ENCODE assay signal across 9 mouse cellular contexts in the genomic region with DNA sequence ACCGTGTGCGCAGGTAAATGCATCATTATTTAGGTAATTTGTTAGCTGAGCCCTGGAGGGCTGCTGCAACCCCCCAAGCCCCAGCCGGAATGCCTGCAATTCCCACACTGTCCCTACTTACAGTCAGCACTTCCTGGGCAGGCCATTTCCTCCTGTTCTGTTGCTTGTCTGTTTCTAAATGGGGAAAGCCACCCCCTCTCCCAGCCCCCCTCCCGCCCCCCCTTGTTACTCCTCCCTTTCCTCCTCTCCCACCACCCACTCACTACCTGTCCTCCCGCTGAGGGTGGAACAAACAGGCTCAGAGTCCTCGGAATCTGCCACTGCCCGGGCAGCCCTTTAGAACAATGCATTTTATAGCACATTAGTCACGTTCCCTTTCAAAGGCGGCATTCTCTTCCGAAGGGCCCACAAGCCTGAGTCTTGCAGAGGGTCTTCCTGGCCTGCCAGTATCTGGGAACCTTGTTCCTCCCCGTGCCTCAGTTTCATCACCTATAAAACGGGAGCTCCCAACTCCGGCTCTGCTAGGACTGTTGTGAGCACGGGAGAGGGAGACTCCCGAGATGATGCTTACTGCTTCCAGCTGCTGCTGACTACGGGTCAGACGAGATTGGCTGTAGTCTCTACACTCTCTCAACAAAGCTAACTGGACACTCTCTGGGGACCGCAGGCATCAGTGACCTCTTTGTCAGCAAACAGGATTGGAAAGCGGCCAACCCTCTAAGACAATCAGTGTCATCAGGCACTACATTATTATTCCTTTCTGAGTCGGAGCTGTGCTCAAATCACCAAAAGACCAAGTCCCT. TPM values are rescaled to one million over a fixed set of nuclear protein-coding genes. Genes with fewer than 3 reads are reported as not detected.
DNase-seq lines count a peak whose midpoint lies in the region; ATAC-seq and TF ChIP-seq lines count a peak whose summit lies in the region.
"Had no signal": no experiment of that assay in that cellular context is flagged by ENCODE, and none has a peak within 500 bp of the region (broad histone marks: within the 10 kb centered on the region; RNA-seq: fewer than 3 reads in every experiment).

No protein-coding gene starts in this region.

- peak; percentile 45 for DNase-seq in brain, embryonic 14.5 days (ENCODE audit: low read depth)
- DNase-seq in liver, embryonic 13.5 days = no peak
- DNase-seq in retina, embryonic 14.5 days (ENCODE audit: low spot score) = peak; percentile 61
- no peak for DNase-seq in left cerebral cortex, adult 2 months (ENCODE audit: extremely low spot score in 1 of 2, low spot score in 2 of 2)
- DNase-seq in layer of hippocampus, adult 8-10 months (ENCODE audit: low spot score in 2 of 2) = no peak
- no peak for DNase-seq in adrenal gland, adult 8-10 months

- peak overlapping the region; percentile 40 for H3K9ac ChIP-seq in hindbrain, embryonic 13.5 days
- H3K9ac ChIP-seq in liver, embryonic 13.5 days = no peak overlapping the region

- peak; percentile 40 for ATAC-seq in hindbrain, embryonic 13.5 days (ENCODE audit: low FRiP score)
- peak; percentile 46 for ATAC-seq in liver, embryonic 13.5 days (ENCODE audit: low read depth)

- H3K27ac ChIP-seq in embryonic fibroblast, embryonic 13.5 days (ENCODE audit: insufficient read depth, low read length) = peak overlapping the region; percentile 36
- H3K27ac ChIP-seq in hindbrain, embryonic 13.5 days = peak overlapping the region; percentile 69
- no peak overlapping the region for H3K27ac ChIP-seq in liver, embryonic 13.5 days
- no peak overlapping the region for H3K27ac ChIP-seq in left cerebral cortex, adult 2 months

- peaks cover 56% of the 10 kb centered on the region for H3K27me3 ChIP-seq in hindbrain, embryonic 13.5 days
- H3K27me3 ChIP-seq in liver, embryonic 13.5 days = peaks cover 44% of the 10 kb centered on the region

- peak overlapping the region; percentile 38 for H3K4me2 ChIP-seq in hindbrain, embryonic 13.5 days
- 0 out of 2 replicates have a peak overlapping the region, but pooled peaks have one; percentile 14 for H3K4me2 ChIP-seq in liver, embryonic 13.5 days

- H3K9me3 ChIP-seq in hindbrain, embryonic 13.5 days = no peaks in the 10 kb centered on the region
- H3K9me3 ChIP-seq in liver, embryonic 13.5 days (replicated peaks) = no peaks in the 10 kb centered on the region

- H3K36me3 ChIP-seq in hindbrain, embryonic 13.5 days = no peaks in the 10 kb centered on the region
- H3K36me3 ChIP-seq in liver, embryonic 13.5 days = no peaks in the 10 kb centered on the region

- TF ChIP-seq POLR2A in brain, embryonic 14.5 days (IDR thresholded peaks at IDR 0.05; ENCODE audit: borderline replicate concordance, extremely low read depth, insufficient read depth, insufficient read length, poor library complexity, severe bottlenecking) = no peak
- TF ChIP-seq POLR2A in embryonic fibroblast, embryonic 13.5 days (IDR thresholded peaks at IDR 0.05; ENCODE audit: low read depth, low read length) = no peak

- intact Hi-C loops in left cerebral cortex, adult 2 months (cut with DNase I) = no loop called here

- H3K4me1 ChIP-seq in embryonic fibroblast, embryonic 13.5 days (ENCODE audit: control insufficient read depth, insufficient read depth, low read length) = peaks cover 26% of the 10 kb centered on the region
- H3K4me1 ChIP-seq in hindbrain, embryonic 13.5 days (replicated peaks) = peaks cover 75% of the 10 kb centered on the region
- peaks cover 52% of the 10 kb centered on the region for H3K4me1 ChIP-seq in liver, embryonic 13.5 days (replicated peaks)

- no peak overlapping the region for H3K4me3 ChIP-seq in embryonic fibroblast, embryonic 13.5 days (ENCODE audit: insufficient read depth, low read length)
- H3K4me3 ChIP-seq in hindbrain, embryonic 13.5 days = peak overlapping the region; percentile 3; the same call in 1 of the 2 replicates
- H3K4me3 ChIP-seq in liver, embryonic 13.5 days (replicated peaks) = no peak overlapping the region
- no peak overlapping the region for H3K4me3 ChIP-seq in left cerebral cortex, adult 2 months
- H3K4me3 ChIP-seq: megakaryocyte, embryonic 14.5 days had no signal

- no peak for TF ChIP-seq CTCF in brain, embryonic 14.5 days (IDR thresholded peaks at IDR 0.05; ENCODE audit: borderline replicate concordance, extremely low read depth, insufficient read depth, insufficient read length)
- TF ChIP-seq CTCF in embryonic fibroblast, embryonic 13.5 days (IDR thresholded peaks at IDR 0.05; ENCODE audit: borderline replicate concordance, insufficient read depth, low read length) = no peak
- TF ChIP-seq CTCF in left cerebral cortex, adult 2 months (IDR thresholded peaks at IDR 0.05) = no peak

- WGBS in hindbrain, embryonic 13.5 days = 2% methylated on average over 19 of the region's 20 CpGs
- 37% methylated on average over 19 of the region's 20 CpGs for WGBS in liver, embryonic 13.5 days (ENCODE audit: insufficient replicate concordance)

RNA-seq across cellular contexts. Expression of a gene that starts 10.8 kb away (rescaled TPM):
- polyA plus RNA-seq in brain, embryonic 14.5 days (2012; rRNA removed) = 10.0 and 15.0 TPM in 2 replicates
- polyA plus RNA-seq in embryonic fibroblast, embryonic 13.5 days (2011; ENCODE audit: insufficient read length, low read depth, missing spikeins) = 23.2 and 30.0 TPM in 2 replicates
- 7.0 and 7.2 TPM in 2 replicates for polyA plus RNA-seq in hindbrain, embryonic 13.5 days (2015; fragmentation: Nextera tagmentation; extraction: Ambion mirVana)
- polyA plus RNA-seq in liver, embryonic 13.5 days (2015; fragmentation: Nextera tagmentation; extraction: Ambion mirVana) = 59.4 and 73.6 TPM in 2 replicates
- total RNA-seq in left cerebral cortex, adult 2 months (2021) = 1 to 10 TPM; 4.4 to 6.7 TPM
- total RNA-seq in layer of hippocampus, adult 8-10 months (2022) = 1 to 10 TPM; 5.1 to 8.7 (median 5.4) TPM
- total RNA-seq in adrenal gland, adult 8-10 months (2022) = 10 to 100 TPM; 25.7 to 40.5 (median 29.8) TPM

Comparison
In these comparisons a context has a peak if more than half of its experiments do, and no peak if none do; other contexts are left out.
1. DNase-seq: peak in brain, embryonic 14.5 days (single experiment) and retina, embryonic 14.5 days (single experiment); none in liver, embryonic 13.5 days (single experiment), left cerebral cortex, adult 2 months (0 of 2), layer of hippocampus, adult 8-10 months (0 of 2) and adrenal gland, adult 8-10 months (single experiment).
2. H3K27ac ChIP-seq: peak in embryonic fibroblast, embryonic 13.5 days (single experiment) and hindbrain, embryonic 13.5 days (single experiment); none in liver, embryonic 13.5 days (single experiment) and left cerebral cortex, adult 2 months (single experiment).